Mouse (Mus musculus): Measurements from ENCODE around the gene Vmn1r11. TPM values are rescaled to one million over a fixed set of nuclear protein-coding genes. Genes with fewer than 3 reads are reported as not detected.

Vmn1r11 gene
- total RNA-seq (2021): not detected
- long read RNA-seq, experiment 1: 0 reads
- long read RNA-seq, experiment 2: 0 reads

- no peak for DNase-seq (ENCODE audit: low spot score in 2 of 2)
These were observed at the start of gene Vmn1r11 for GRCm38 (mm10) chr6:57133155-57133554. TSS of gene Vmn1r11 (plus strand) at chr6:57133455.

- no peak for DNase-seq (ENCODE audit: low spot score in 2 of 2)
These were observed 26.9 kb upstream of the Vmn1r11 start for GRCm38 (mm10) chr6:57106358-57106757.

- DNase-seq (ENCODE audit: low spot score in 2 of 2): no peak
These were observed 24.1 kb upstream of the Vmn1r11 start, which contains the start of gene Vmn1r10 for GRCm38 (mm10) chr6:57109154-57109553. TSS of gene Vmn1r10 (plus strand) at chr6:57109454.

- no peak for DNase-seq (ENCODE audit: low spot score in 2 of 2)
These were observed 23.4 kb downstream of the Vmn1r11 start, which contains the start of gene Vmn1r12 for GRCm38 (mm10) chr6:57156619-57157018. TSS of gene Vmn1r12 (plus strand) at chr6:57156919.

Other genes starting within 250 kb of the Vmn1r11 start
- 10 to 100 TPM; 44.7 to 58.6 TPM for gene Nt5c3, start 209.5 kb upstream of the Vmn1r11 start, total RNA-seq (2021)
- gene Vmn1r4, start 209.4 kb upstream of the Vmn1r11 start, total RNA-seq (2021): under 1 TPM; 0.13 to 0.61 TPM
- not detected for gene Vmn1r5, start 163.2 kb upstream of the Vmn1r11 start, total RNA-seq (2021)
- not detected for gene Vmn1r6, start 136.2 kb upstream of the Vmn1r11 start, total RNA-seq (2021)
- gene Vmn1r7, start 108.1 kb upstream of the Vmn1r11 start, total RNA-seq (2021): not detected
- not detected for gene Vmn1r8, start 101.2 kb upstream of the Vmn1r11 start, total RNA-seq (2021)
- gene Vmn1r9, start 66.7 kb upstream of the Vmn1r11 start, total RNA-seq (2021): not detected
- gene Vmn1r10, start 24.0 kb upstream of the Vmn1r11 start, total RNA-seq (2021): not detected
- not detected for gene Vmn1r12, start 23.5 kb downstream of the Vmn1r11 start, total RNA-seq (2021)
- not detected for gene Vmn1r13, start 69.8 kb downstream of the Vmn1r11 start, total RNA-seq (2021)
- gene Vmn1r14, start 98.2 kb downstream of the Vmn1r11 start, total RNA-seq (2021): not detected
- not detected for gene Vmn1r15, start 124.5 kb downstream of the Vmn1r11 start, total RNA-seq (2021)
- not detected for gene Vmn1r16, start 196.0 kb downstream of the Vmn1r11 start, total RNA-seq (2021)
- not detected for gene Vmn1r17, start 230.3 kb downstream of the Vmn1r11 start, total RNA-seq (2021)